Mouse (Mus musculus) G1E (cell line): Measurements from ENCODE around the gene Hcfc2.

Experiments used
- CTCF ChIP-seq: IDR thresholded peaks from 2 replicates; pipeline ENCODE4 v1.5.1; 2012; ENCODE audit warnings: low read depth, low read length, inconsistent platforms, mixed read lengths
- GATA1 ChIP-seq: IDR thresholded peaks from 2 replicates; pipeline ENCODE4 v1.6.1; 2012; ENCODE audit warnings: borderline replicate concordance, low read length, inconsistent platforms, mixed read lengths
- POLR2AphosphoS5 ChIP-seq: IDR thresholded peaks from 2 replicates; pipeline ENCODE4 v1.6.1; 2012; ENCODE audit warnings: low read depth, low read length, inconsistent platforms; ENCODE audit not compliant: insufficient replicate concordance
- TAL1 ChIP-seq: conservative IDR thresholded peaks from 2 replicates; pipeline ENCODE4 v1.6.1; 2012; ENCODE audit warnings: low read depth, low read length, inconsistent platforms, mixed read lengths

DNA sequence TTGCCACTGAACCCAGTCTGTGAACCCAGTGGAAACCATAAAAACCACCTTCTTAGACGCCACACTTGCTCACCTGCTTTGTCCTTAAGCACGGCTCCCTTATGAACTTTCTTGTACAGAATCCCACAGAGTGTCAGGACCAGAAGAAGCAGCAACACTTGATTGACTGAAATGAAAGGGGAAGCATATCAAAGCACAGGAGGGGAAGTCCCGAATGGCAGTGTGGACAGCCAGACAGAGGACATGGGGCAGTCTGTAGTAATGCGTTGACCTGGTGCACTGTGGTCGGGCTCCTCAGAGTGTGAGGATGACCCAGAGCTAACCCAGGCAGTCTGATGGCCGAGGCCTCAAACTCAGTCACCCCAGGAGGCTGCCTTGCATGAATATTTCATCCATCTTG, 25.8 kb upstream of the Hcfc2 start:
- TF ChIP-seq TAL1 = no peak
- TF ChIP-seq CTCF = no peak
- no peak for TF ChIP-seq GATA1
- no peak for TF ChIP-seq POLR2AphosphoS5
